Mouse (Mus musculus) ES-E14 (cell line): ENCODE data around the gene Cacna1e. TPM values are rescaled to one million over a fixed set of nuclear protein-coding genes. Genes with fewer than 3 reads are reported as not detected.

ENCODE experiments used
- DNase-seq: peaks from one replicate; pipeline ENCODE4 v3.0.0-alpha.2; 2013; ENCODE audit warnings: low read depth, low spot score
- H3K27ac ChIP-seq: 2 replicates; pipeline ENCODE4 v1.5.1; 2012; ENCODE audit warnings: low read depth, mild to moderate bottlenecking, low read length, moderate library complexity, mixed read lengths; ENCODE audit not compliant: poor library complexity, insufficient read depth, severe bottlenecking
- H3K36me3 ChIP-seq: 2 replicates; pipeline ENCODE4 v1.6.1; 2012; ENCODE audit warnings: mild to moderate bottlenecking, low read length, moderate library complexity, mixed read lengths; ENCODE audit not compliant: control insufficient read depth, poor library complexity, insufficient read depth, severe bottlenecking
- H3K4me1 ChIP-seq, 2 experiments: fragments of 150-350 bp in 1 of 2; sonication (generic) in 1 of 2; 2 replicates each; pipeline ENCODE4 v1.6.1; 2012; ENCODE audit warnings: low read length in 2 of 2, mild to moderate bottlenecking in 1 of 2, mixed read lengths in 1 of 2; ENCODE audit not compliant: control insufficient read depth in 2 of 2, insufficient read depth in 2 of 2, poor library complexity in 1 of 2
- H3K4me3 ChIP-seq, 2 experiments: fragments of 150-350 bp in 1 of 2; sonication (generic) in 1 of 2; 2 replicates each; pipeline ENCODE4 v1.5.1; 2012; ENCODE audit warnings: low read length in 2 of 2, low read depth in 1 of 2, mild to moderate bottlenecking in 1 of 2, mixed read lengths in 1 of 2; ENCODE audit not compliant: insufficient read depth in 1 of 2, poor library complexity in 1 of 2, severe bottlenecking in 1 of 2
- H3K9ac ChIP-seq: 2 replicates; pipeline ENCODE4 v1.6.1; 2012; ENCODE audit warnings: low read depth, mild to moderate bottlenecking, low read length, mixed read lengths; ENCODE audit not compliant: poor library complexity, insufficient read depth, severe bottlenecking
- H3K9me3 ChIP-seq: fragments of 150-350 bp; sonication (generic); 2 replicates; pipeline ENCODE4 v1.6.1; 2012; ENCODE audit warnings: low read depth, mild to moderate bottlenecking, low read length; ENCODE audit not compliant: control insufficient read depth, insufficient read depth
- CHD2 ChIP-seq: IDR thresholded peaks from 2 replicates; pipeline ENCODE4 v1.6.1; 2014; ENCODE audit warnings: mild to moderate bottlenecking, low read depth, low read length, inconsistent platforms
- HCFC1 ChIP-seq: IDR thresholded peaks from 2 replicates; pipeline ENCODE4 v1.6.1; 2012; ENCODE audit warnings: low read length, inconsistent platforms, borderline replicate concordance; ENCODE audit not compliant: insufficient read depth
- MAFK ChIP-seq: IDR thresholded peaks from 2 replicates; pipeline ENCODE4 v1.6.1; 2014; ENCODE audit warnings: mild to moderate bottlenecking, low read depth, low read length, inconsistent platforms; ENCODE audit not compliant: insufficient read depth
- ZC3H11A ChIP-seq: IDR thresholded peaks from 2 replicates; pipeline ENCODE4 v1.6.1; 2012; ENCODE audit warnings: low read depth, mild to moderate bottlenecking, inconsistent platforms, low read length, borderline replicate concordance
- ZNF384 ChIP-seq: IDR thresholded peaks from 2 replicates; pipeline ENCODE4 v1.6.1; 2012; ENCODE audit warnings: low read depth, low read length, inconsistent platforms
- in situ Hi-C, 2 experiments: fragments of 600-800 bp; cut with MboI; formaldehyde crosslinking; loops; one replicate each; pipeline ENCODE4 v1.15.1; 2025; ENCODE audit warnings: low sequenced_read_pairs in 2 of 2, inconsistent platforms in 1 of 2; ENCODE audit not compliant: unreplicated experiment in 2 of 2
- total RNA-seq: library from RNA; depleted of rRNA; stranded (reverse); fragments of 300-350 nt; gene quantifications from 2 replicates; pipeline ENCODE4 v1.2.3, GENCODE M21; 2012; rRNA removed

Gene Cacna1e
- total RNA-seq, 1 experiment: 0.31 TPM

- TF ChIP-seq HCFC1 (no peak), CHD2 (no peak), ZC3H11A (no peak), ZNF384 (no peak), MAFK (no peak)
- no peak overlapping the region for H3K27ac ChIP-seq
- in situ Hi-C loops: no loop called here
Observed at GRCm38 (mm10) chr1:154415826-154416225, 468.5 kb downstream of the Cacna1e start.

DNA sequence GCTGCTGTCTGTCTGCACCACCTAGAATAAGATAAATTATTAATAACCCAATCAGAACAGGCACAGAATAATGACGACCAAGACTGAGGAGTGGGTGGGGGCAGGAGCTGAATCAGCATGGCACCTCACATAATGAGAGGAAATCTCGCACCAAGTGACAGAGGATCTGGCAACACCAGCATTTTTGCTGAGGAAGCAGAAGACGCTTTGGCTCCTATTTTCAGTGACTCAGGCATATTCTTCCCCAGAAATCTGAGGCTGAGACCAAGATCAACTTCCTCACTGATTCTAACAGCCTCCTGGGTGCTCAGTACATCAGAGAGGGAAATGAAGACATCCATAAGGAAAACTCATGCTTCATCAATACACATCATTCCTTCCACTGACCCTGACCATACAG is 471.2 kb downstream of the Cacna1e start:
- no peaks in the 10 kb centered on the region for H3K36me3 ChIP-seq
- no peak overlapping the region for H3K9ac ChIP-seq
- no peak overlapping the region for H3K27ac ChIP-seq
- no peak overlapping the region for H3K4me3 ChIP-seq
- TF ChIP-seq CHD2 (no peak), ZC3H11A (no peak)
- no peak for DNase-seq
- H3K9me3 ChIP-seq: no peaks in the 10 kb centered on the region
- in situ Hi-C loops: no loop called here
- H3K4me1 ChIP-seq: no peaks in the 10 kb centered on the region

More at GRCm38 (mm10) chr1:154415826-154416225, 468.5 kb downstream of the Cacna1e start:
- DNase-seq: no peak
- H3K9me3 ChIP-seq: no peaks in the 10 kb centered on the region
- H3K9ac ChIP-seq: no peak overlapping the region
- no peaks in the 10 kb centered on the region for H3K36me3 ChIP-seq
- H3K4me3 ChIP-seq: no peak overlapping the region
- no peaks in the 10 kb centered on the region for H3K4me1 ChIP-seq

- no peak for DNase-seq
- H3K27ac ChIP-seq: no peak overlapping the region
- H3K36me3 ChIP-seq: no peaks in the 10 kb centered on the region
- no peak overlapping the region for H3K4me3 ChIP-seq
- no peak for TF ChIP-seq ZNF384
- no peak for TF ChIP-seq MAFK
- TF ChIP-seq HCFC1: no peak
- no peak for TF ChIP-seq CHD2
- TF ChIP-seq ZC3H11A: no peak
- in situ Hi-C loops: no loop called here
- no peaks in the 10 kb centered on the region for H3K9me3 ChIP-seq
- no peaks in the 10 kb centered on the region for H3K4me1 ChIP-seq
- H3K9ac ChIP-seq: no peak overlapping the region
Observed at GRCm38 (mm10) chr1:154409051-154409450, 475.2 kb downstream of the Cacna1e start.

DNA sequence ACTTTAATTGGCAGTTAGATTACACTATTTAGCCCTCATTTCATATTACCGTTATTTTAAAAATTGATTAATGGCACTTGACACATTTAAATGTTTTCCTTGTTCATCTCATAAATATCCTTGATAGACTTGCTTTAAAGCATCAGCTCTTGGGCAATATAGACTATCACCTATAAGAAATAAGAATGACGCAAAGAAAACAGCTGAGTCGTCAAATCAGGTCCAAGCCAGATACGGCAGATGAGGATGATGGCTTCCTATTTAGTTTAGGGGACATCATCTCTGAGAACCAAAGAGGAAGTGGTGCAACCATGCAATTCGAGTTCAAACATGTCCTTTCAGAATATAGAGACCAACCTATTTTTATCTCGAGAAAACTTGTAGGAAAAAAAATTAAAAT is 492.3 kb downstream of the Cacna1e start:
- TF ChIP-seq ZC3H11A (no peak), MAFK (peak; percentile 85), HCFC1 (no peak), ZNF384 (no peak), CHD2 (no peak)
- in situ Hi-C loops: no loop called here
- H3K4me3 ChIP-seq: no peak overlapping the region

More for the DNA sequence above, 492.3 kb downstream of the Cacna1e start:
- no peak overlapping the region for H3K9ac ChIP-seq
- no peak overlapping the region for H3K27ac ChIP-seq
- no peak for DNase-seq
- no peaks in the 10 kb centered on the region for H3K4me1 ChIP-seq
- no peaks in the 10 kb centered on the region for H3K36me3 ChIP-seq
- H3K9me3 ChIP-seq: no peaks in the 10 kb centered on the region

Other genes with a start within 250 kb of the Cacna1e start
- gene Ier5, start 215.1 kb upstream of the Cacna1e start, total RNA-seq: 7.2 and 11.7 TPM in 2 replicates